Mouse (Mus musculus) brain, embryonic 14.5 days (tissue): Measurements from ENCODE around the gene Hoxd12.

Experiments used
- CTCF ChIP-seq: fragments of 200-500 bp; IDR thresholded peaks from 2 replicates; pipeline ENCODE4 v1.5.1; 2012; ENCODE audit warnings: inconsistent platforms, mild to moderate bottlenecking, moderate library complexity, borderline replicate concordance; ENCODE audit not compliant: insufficient read depth, insufficient read length; ENCODE audit errors: extremely low read depth
- POLR2A ChIP-seq: fragments of 200-500 bp; IDR thresholded peaks from 2 replicates; pipeline ENCODE4 v1.6.1; 2012; ENCODE audit warnings: mild to moderate bottlenecking, inconsistent platforms, borderline replicate concordance; ENCODE audit not compliant: poor library complexity, insufficient read depth, insufficient read length, severe bottlenecking; ENCODE audit errors: extremely low read depth

DNA sequence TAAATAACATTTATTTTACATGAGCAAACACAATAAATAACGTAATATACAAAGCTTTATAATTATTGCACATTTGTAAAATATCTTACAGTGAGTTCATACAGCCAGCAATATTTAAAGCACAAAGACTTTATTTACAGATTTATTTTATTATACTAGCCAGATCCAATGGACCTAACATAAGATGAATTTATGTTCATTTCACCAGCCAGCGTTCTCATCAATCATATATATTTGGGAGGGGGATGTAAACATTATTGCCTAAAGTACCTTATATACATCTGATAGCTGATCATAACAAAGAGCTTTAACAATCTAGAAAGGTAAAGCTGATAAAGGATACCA is 21.8 kb upstream of the Hoxd12 start:
- TF ChIP-seq POLR2A, result no peak
- no peak for TF ChIP-seq CTCF
